Mouse (Mus musculus) CH12.LX (cell line): ENCODE data around the gene Tmem104. TPM values are rescaled to one million over a fixed set of nuclear protein-coding genes. Genes with fewer than 3 reads are reported as not detected.
A peak's percentile ranks its signal among the peaks of the same experiment; 100 is the strongest.

Experiments used
- DNase-seq: peaks from one replicate; pipeline ENCODE4 v3.0.0-alpha.2; 2013; ENCODE audit errors: extremely low read depth
- H3K27ac ChIP-seq: 2 replicates; pipeline ENCODE4 v1.5.1; 2012; ENCODE audit warnings: low read depth, mild to moderate bottlenecking, control low read depth, moderate library complexity; ENCODE audit not compliant: insufficient read depth
- H3K27me3 ChIP-seq: replicated peaks from 2 replicates; pipeline ENCODE3; 2012; ENCODE audit warnings: inconsistent platforms
- H3K36me3 ChIP-seq, 2 experiments: replicated peaks in 1 of 2; 2 replicates each; pipeline versions ENCODE3 to v1.6.1; 2012; ENCODE audit warnings: inconsistent platforms in 1 of 2, low read length in 1 of 2, mild to moderate bottlenecking in 1 of 2, mixed read lengths in 1 of 2, moderate library complexity in 1 of 2; ENCODE audit not compliant: control insufficient read depth in 1 of 2, insufficient read depth in 1 of 2
- H3K4me1 ChIP-seq, 2 experiments: 2 replicates each; pipeline ENCODE4 v1.6.1; 2012; ENCODE audit warnings: inconsistent platforms in 1 of 2, moderate library complexity in 1 of 2; ENCODE audit not compliant: insufficient read depth in 2 of 2, control insufficient read depth in 1 of 2
- H3K4me2 ChIP-seq: 2 replicates; pipeline ENCODE4 v1.6.1; 2012; ENCODE audit warnings: low read depth, mild to moderate bottlenecking, control low read depth; ENCODE audit not compliant: poor library complexity, insufficient read depth, severe bottlenecking
- H3K4me3 ChIP-seq, 3 experiments: fragments of 150-350 bp in 1 of 3; sonication (generic) in 1 of 3; replicated peaks in 1 of 3; 2 replicates each; pipeline versions ENCODE3 to v1.5.1; 2011 to 2012; ENCODE audit warnings: low read depth in 2 of 3, low read length in 2 of 3, mild to moderate bottlenecking in 2 of 3, moderate library complexity in 2 of 3, control low read depth in 1 of 3, improper control_type of control experiment in 1 of 3, inconsistent platforms in 1 of 3, mixed read lengths in 1 of 3; ENCODE audit not compliant: poor library complexity in 1 of 3
- H3K79me2 ChIP-seq: replicated peaks from 2 replicates; pipeline ENCODE4 v1.6.1; 2012; ENCODE audit warnings: mild to moderate bottlenecking, moderate library complexity; ENCODE audit not compliant: control insufficient read depth, poor library complexity, insufficient read depth, severe bottlenecking; ENCODE audit errors: extremely low read depth
- H3K9ac ChIP-seq: 2 replicates; pipeline ENCODE4 v1.6.1; 2012; ENCODE audit warnings: low read depth, mild to moderate bottlenecking, control low read depth, moderate library complexity; ENCODE audit not compliant: insufficient read depth
- H3K9me3 ChIP-seq: replicated peaks from 2 replicates; pipeline ENCODE3; 2012; ENCODE audit warnings: low read length, inconsistent platforms, mixed read lengths
- BHLHE40 ChIP-seq: IDR thresholded peaks from 2 replicates; pipeline ENCODE4 v1.6.1; 2011; ENCODE audit warnings: mild to moderate bottlenecking, low read depth, low read length, improper control_type of control experiment
- CHD1 ChIP-seq: IDR thresholded peaks from 2 replicates; pipeline ENCODE4 v1.6.1; 2012; ENCODE audit warnings: low read depth, low read length, improper control_type of control experiment, inconsistent platforms
- CTCF ChIP-seq, 2 experiments: IDR thresholded peaks in 1 of 2; conservative IDR thresholded peaks in 1 of 2; 2 replicates each; pipeline ENCODE4 v1.5.1; 2011 to 2012; ENCODE audit warnings: low read depth in 2 of 2, low read length in 2 of 2, improper control_type of control experiment in 1 of 2, inconsistent platforms in 1 of 2, mild to moderate bottlenecking in 1 of 2, moderate library complexity in 1 of 2
- ETS1 ChIP-seq: conservative IDR thresholded peaks from 2 replicates; pipeline ENCODE4 v1.6.1; 2012; ENCODE audit warnings: low read depth, mild to moderate bottlenecking, inconsistent platforms, low read length, improper control_type of control experiment, moderate library complexity
- GABPA ChIP-seq: IDR thresholded peaks from 2 replicates; pipeline ENCODE4 v1.6.1; 2012; ENCODE audit warnings: low read depth, low read length, improper control_type of control experiment, inconsistent platforms; ENCODE audit not compliant: insufficient replicate concordance
- JUN ChIP-seq: IDR thresholded peaks from 2 replicates; pipeline ENCODE4 v1.6.1; 2011; ENCODE audit warnings: low read depth, mild to moderate bottlenecking, low read length, improper control_type of control experiment, moderate library complexity; ENCODE audit not compliant: insufficient read depth
- MAZ ChIP-seq: IDR thresholded peaks from 2 replicates; pipeline ENCODE4 v1.6.1; 2012; ENCODE audit warnings: low read depth, mild to moderate bottlenecking, inconsistent platforms, low read length, improper control_type of control experiment, moderate library complexity
- MEF2A ChIP-seq: IDR thresholded peaks from 2 replicates; pipeline ENCODE4 v1.6.1; 2014; ENCODE audit warnings: low read depth, mild to moderate bottlenecking, inconsistent platforms, low read length, improper control_type of control experiment, borderline replicate concordance
- NRF1 ChIP-seq: IDR thresholded peaks from 2 replicates; pipeline ENCODE4 v1.6.1; 2014; ENCODE audit warnings: low read depth, mild to moderate bottlenecking, inconsistent platforms, low read length, improper control_type of control experiment, moderate library complexity
- POLR2A ChIP-seq: IDR thresholded peaks from 2 replicates; pipeline ENCODE4 v1.6.1; 2011; ENCODE audit warnings: low read depth, mild to moderate bottlenecking, improper control_type of control experiment, low read length
- POLR2AphosphoS2 ChIP-seq: IDR thresholded peaks from 2 replicates; pipeline ENCODE4 v1.6.1; 2011; ENCODE audit warnings: low read depth, low read length, improper control_type of control experiment
- RAD21 ChIP-seq: IDR thresholded peaks from 2 replicates; pipeline ENCODE4 v1.6.1; 2011; ENCODE audit warnings: low read depth, mild to moderate bottlenecking, low read length, improper control_type of control experiment, moderate library complexity
- SIN3A ChIP-seq: IDR thresholded peaks from 2 replicates; pipeline ENCODE4 v1.6.1; 2012; ENCODE audit warnings: low read length, improper control_type of control experiment, inconsistent platforms
- SMC3 ChIP-seq: IDR thresholded peaks from 2 replicates; pipeline ENCODE4 v1.6.1; 2011; ENCODE audit warnings: low read depth, low read length, improper control_type of control experiment
- TBP ChIP-seq: conservative IDR thresholded peaks from 2 replicates; pipeline ENCODE4 v1.6.1; 2011; ENCODE audit warnings: low read depth, low read length, improper control_type of control experiment
- TCF12 ChIP-seq: IDR thresholded peaks from 2 replicates; pipeline ENCODE4 v1.6.1; 2014; ENCODE audit warnings: low read depth, mild to moderate bottlenecking, inconsistent platforms, low read length, improper control_type of control experiment
- UBTF ChIP-seq: IDR thresholded peaks from 2 replicates; pipeline ENCODE4 v1.6.1; 2012; ENCODE audit warnings: low read depth, mild to moderate bottlenecking, inconsistent platforms, low read length, improper control_type of control experiment, moderate library complexity
- USF2 ChIP-seq: conservative IDR thresholded peaks from 2 replicates; pipeline ENCODE4 v1.6.1; 2011; ENCODE audit warnings: low read depth, low read length, improper control_type of control experiment
- ZC3H11A ChIP-seq: IDR thresholded peaks from 2 replicates; pipeline ENCODE4 v1.6.1; 2012; ENCODE audit warnings: low read depth, mild to moderate bottlenecking, inconsistent platforms, low read length, improper control_type of control experiment
- dilution Hi-C: fragments of 300-500 bp; cut with MboI; formaldehyde crosslinking; loops from 2 replicates; pipeline ENCODE4 v1.14.3; 2020; ENCODE audit warnings: low sequenced_read_pairs; ENCODE audit not compliant: extremely low pct_unique_long_range_greater_than_20kb, extremely low pct_ligation_motif_present
- in situ Hi-C: fragments of 300-500 bp; cut with MboI; formaldehyde crosslinking; loops from 3 replicates; pipeline ENCODE4 v1.14.3; 2019; ENCODE audit warnings: low sequenced_read_pairs, low pct_ligation_motif_present, low pct_unique_long_range_greater_than_20kb, mixed read lengths
- polyA plus RNA-seq: library from polyadenylated mRNA; unstranded; fragments of >175 nt; gene quantifications from 2 replicates; pipeline ENCODE4 v1.2.1, GENCODE M21; 2012; ENCODE audit warnings: low read depth; ENCODE audit not compliant: insufficient read length
- total RNA-seq, 2 experiments: library from RNA; depleted of rRNA; stranded (reverse); fragments of 300-350 nt in 1 of 2; fragments of >200 nt in 1 of 2; gene quantifications; 2 replicates each; pipeline ENCODE4 v1.2.3; 2012 to 2014

Gene Tmem104
- total and polyA plus RNA-seq, 3 experiments: 3.5 to 16.1 (median 10.8) TPM

- no peak overlapping the region for H3K4me2 ChIP-seq
- TF ChIP-seq CTCF (conservative IDR thresholded peaks at IDR 0.05 in 1 of 2, IDR thresholded peaks at IDR 0.05 in 1 of 2; ENCODE audit: low read depth in 2 of 2, low read length in 2 of 2): no peak
- 0 out of 2 replicates have a peak, but pooled peaks have one; percentile 32 for TF ChIP-seq SIN3A
- no peak for TF ChIP-seq GABPA
- 0 out of 2 replicates have a peak, but pooled peaks have one; percentile 28 for TF ChIP-seq BHLHE40
- TF ChIP-seq ZC3H11A: no peak
- TF ChIP-seq POLR2AphosphoS2: no peak
- peak; percentile 54; the same call in 1 of the 2 replicates for TF ChIP-seq TCF12
- TF ChIP-seq RAD21: no peak
- TF ChIP-seq ETS1: peak; percentile 64
- no peak for TF ChIP-seq JUN
- no peak for TF ChIP-seq CHD1
- TF ChIP-seq MEF2A: 0 out of 2 replicates have a peak, but pooled peaks have one; percentile 30
- no peak for TF ChIP-seq MAZ
- TF ChIP-seq POLR2A: no peak
- 0 out of 2 replicates have a peak overlapping the region, but pooled peaks have one; percentile 9 for H3K27ac ChIP-seq
- no peaks in the 10 kb centered on the region for H3K27me3 ChIP-seq
- peak; percentile 69 for DNase-seq
- H3K4me3 ChIP-seq: no peak overlapping the region
- H3K79me2 ChIP-seq: no peaks in the 10 kb centered on the region
- in situ Hi-C loops: loop anchor here (5.0 kb wide), 2 partner anchors 39 to 71 kb away; partner anchors contain the start of gene Slc9a3r1
- dilution Hi-C loops: no loop called here
- H3K4me1 ChIP-seq: peaks cover 31 to 85% of the 10 kb centered on the region in 2 experiments
- H3K9me3 ChIP-seq: no peaks in the 10 kb centered on the region
- H3K9ac ChIP-seq: no peak overlapping the region
- peaks cover 11 to 53% of the 10 kb centered on the region in 2 experiments for H3K36me3 ChIP-seq
These were observed 45.6 kb downstream of the Tmem104 start for GRCm38 (mm10) chr11:115232889-115233288.

GRCm38 (mm10) chr11:115233526-115234290 lies 46.4 kb downstream of the Tmem104 start:
- H3K36me3 ChIP-seq: peaks cover 11 to 53% of the 10 kb centered on the region in 2 experiments
- peaks cover 31 to 77% of the 10 kb centered on the region in 2 experiments for H3K4me1 ChIP-seq

More at GRCm38 (mm10) chr11:115233526-115234290, 46.4 kb downstream of the Tmem104 start:
- no peaks in the 10 kb centered on the region for H3K27me3 ChIP-seq
- H3K27ac ChIP-seq: no peak overlapping the region
- DNase-seq: no peak
- H3K4me2 ChIP-seq: no peak overlapping the region
- no peak overlapping the region for H3K4me3 ChIP-seq
- TF ChIP-seq SMC3 (peak; percentile 34), UBTF (no peak), GABPA (no peak), NRF1 (no peak), CTCF (conservative IDR thresholded peaks at IDR 0.05 in 1 of 2, IDR thresholded peaks at IDR 0.05 in 1 of 2; ENCODE audit: low read depth in 2 of 2, low read length in 2 of 2) (peak in 1 of 2 experiments; percentile 54; a peak in 2 of 4 replicates), RAD21 (peak; percentile 59), USF2 (no peak), MEF2A (no peak), TBP (no peak)
- in situ Hi-C loops (loop anchor here (5.0 kb wide), 2 partner anchors 39 to 71 kb away; partner anchors contain the start of gene Slc9a3r1), dilution Hi-C loops (no loop called here)
- no peaks in the 10 kb centered on the region for H3K9me3 ChIP-seq
- no peaks in the 10 kb centered on the region for H3K79me2 ChIP-seq
- H3K9ac ChIP-seq: no peak overlapping the region
